Mouse (Mus musculus) heart, adult 2 months (tissue): ENCODE measurements at regions not wholly inside any gene's neighbourhood (a gene's known extent, or its start where the extent isn't known, plus 50 kb on each side); places are given as distances from the start of the nearest gene placed in this dataset.

Source experiments
- CTCF ChIP-seq: fragments of 200-600 bp; IDR thresholded peaks from 2 replicates; pipeline ENCODE4 v1.8.1; 2022; ENCODE audit warnings: antibody characterized with exemption, mild to moderate bottlenecking, moderate library complexity
- EP300 ChIP-seq: fragments of 200-500 bp; IDR thresholded peaks from 2 replicates; pipeline ENCODE4 v1.6.1; 2011; ENCODE audit warnings: low read depth, low read length, control low read depth; ENCODE audit not compliant: insufficient read depth
- POLR2A ChIP-seq: fragments of 200-500 bp; IDR thresholded peaks from 2 replicates; pipeline ENCODE4 v1.6.1; 2011; ENCODE audit warnings: mild to moderate bottlenecking, low read depth, low read length, control low read depth; ENCODE audit not compliant: insufficient read depth

GRCm38 (mm10) chr5:149945651-149946050 is 72.8 kb upstream of the Rxfp2 start:
- TF ChIP-seq CTCF (no peak), POLR2A (no peak), EP300 (no peak)
